Mouse (Mus musculus) embryonic stem cell, embryonic (primary cell): ENCODE measurements around the gene Txnip.

Experiments
- CTCF ChIA-PET, 4 experiments: fragments of 300-600 bp in 2 of 4; fragments of 350-600 bp in 2 of 4; sonication (Branson Sonifier 250); formaldehyde crosslinking; loops; one replicate each; lab custom pipeline; 2022; ENCODE audit warnings: inconsistent platforms in 2 of 4; lab: Charles Lee
- POLR2A ChIA-PET, 4 experiments: fragments of 300-600 bp in 2 of 4; fragments of 350-600 bp in 2 of 4; sonication (Branson Sonifier 250); formaldehyde crosslinking; loops; one replicate each; lab custom pipeline; 2022; ENCODE audit warnings: antibody characterized with exemption in 4 of 4, inconsistent platforms in 1 of 4; lab: Charles Lee

The Txnip gene

GRCm38 (mm10) chr3:96558159-96558558, 402 bp downstream of the Txnip start:
- POLR2A ChIA-PET = interaction anchor here (0.6 to 26.7 kb wide), 73 partner anchors 8 to 339 kb away, joined by 3 to 969 read pairs (median 4); partner anchors contain the start of genes Gm16253 (in 4 of the 4), Polr3gl (in 3 of the 4), Rbm8a (in 3 of the 4) and Ankrd34a (in 2 of the 4)
- CTCF ChIA-PET = interaction anchor here in 3 of 4 experiments (0.7 to 2.5 kb wide), 4 partner anchors 22 to 105 kb away, joined by 3 to 9 read pairs (median 4); no protein-coding TSS in a partner anchor

GRCm38 (mm10) chr3:96558668-96559196, 975 bp downstream of the Txnip start:
- CTCF ChIA-PET = interaction anchor here in 1 of 4 experiments (1.5 kb wide), 1 partner anchor 21 kb away, joined by 5 read pairs; no protein-coding TSS in a partner anchor
- POLR2A ChIA-PET = interaction anchor here in 3 of 4 experiments (0.6 to 26.7 kb wide), 21 partner anchors 8 to 233 kb away, joined by 3 to 969 read pairs (median 4); partner anchors contain the start of genes Gm16253 (in 3 of the 3), Polr3gl (in 2 of the 3), Ankrd34a (in 1 of the 3) and Lix1l (in 1 of the 3)

GRCm38 (mm10) chr3:96559398-96559910, 1.7 kb downstream of the Txnip start:
- ChIA-PET CTCF (interaction anchor here in 1 of 4 experiments (1.5 kb wide), 1 partner anchor 21 kb away, joined by 5 read pairs; no protein-coding TSS in a partner anchor), POLR2A (interaction anchor here in 3 of 4 experiments (0.6 to 26.7 kb wide), 18 partner anchors 9 to 116 kb away, joined by 3 to 969 read pairs (median 4); partner anchors contain the start of genes Gm16253 (in 3 of the 3), Polr3gl (in 1 of the 3) and Rbm8a (in 1 of the 3))

- ChIA-PET POLR2A (interaction anchor here in 3 of 4 experiments (0.6 to 26.7 kb wide), 28 partner anchors 10 to 136 kb away, joined by 3 to 969 read pairs (median 6); partner anchors contain the start of genes Gm16253 (in 3 of the 3), Rbm8a (in 2 of the 3), Pias3 (in 1 of the 3) and Polr3gl (in 1 of the 3)), CTCF (interaction anchor here in 2 of 4 experiments (1.1 to 2.7 kb wide), 4 partner anchors 17 to 133 kb away, joined by 3 to 24 read pairs (median 10); partner anchors contain the start of gene Gm16253 (in 1 of the 2))
These were observed 2.4 kb downstream of the Txnip start for GRCm38 (mm10) chr3:96559911-96560850.

GRCm38 (mm10) chr3:96560881-96561668, 3.3 kb downstream of the Txnip start:
- POLR2A ChIA-PET = interaction anchor here in 3 of 4 experiments (0.6 to 26.7 kb wide), 43 partner anchors 2 to 702 kb away, joined by 3 to 969 read pairs (median 6); partner anchors contain the start of genes Gm16253 (in 3 of the 3), Rbm8a (in 3 of the 3), Lix1l (in 2 of the 3) and Polr3gl (in 2 of the 3)
- CTCF ChIA-PET = interaction anchor here in 3 of 4 experiments (1.1 to 3.0 kb wide), 7 partner anchors 10 to 132 kb away, joined by 3 to 24 read pairs (median 6); partner anchors contain the start of genes Gm16253 (in 1 of the 3) and Polr3gl (in 1 of the 3)

GRCm38 (mm10) chr3:96561946-96562681, 4.4 kb downstream of the Txnip start:
- ChIA-PET POLR2A (interaction anchor here in 3 of 4 experiments (0.5 to 26.7 kb wide), 54 partner anchors 3 to 312 kb away, joined by 3 to 969 read pairs (median 4); partner anchors contain the start of genes Gm16253 (in 3 of the 3), Lix1l (in 3 of the 3), Polr3gl (in 3 of the 3) and Rbm8a (in 3 of the 3)), CTCF (interaction anchor here in 3 of 4 experiments (1.2 to 3.0 kb wide), 8 partner anchors 11 to 32 kb away, joined by 3 to 24 read pairs (median 5); partner anchors contain the start of genes Polr3gl (in 2 of the 3) and Gm16253 (in 1 of the 3))

- POLR2A ChIA-PET = interaction anchor here in 3 of 4 experiments (0.7 to 26.7 kb wide), 18 partner anchors 4 to 133 kb away, joined by 3 to 969 read pairs (median 6); partner anchors contain the start of genes Gm16253 (in 3 of the 3), Rbm8a (in 3 of the 3), Gm42957 (in 1 of the 3) and Lix1l (in 1 of the 3)
- CTCF ChIA-PET = interaction anchor here in 3 of 4 experiments (1.3 to 3.0 kb wide), 6 partner anchors 13 to 31 kb away, joined by 3 to 24 read pairs (median 8); partner anchors contain the start of gene Polr3gl (in 1 of the 3)
These were observed 5.5 kb downstream of the Txnip start for GRCm38 (mm10) chr3:96563267-96563666.

- CTCF ChIA-PET = interaction anchor here (0.7 to 3.0 kb wide), 7 partner anchors 13 to 81 kb away, joined by 3 to 15 read pairs (median 5); partner anchors contain the start of genes Gm16253 (in 2 of the 4) and Itga10 (in 1 of the 4)
- POLR2A ChIA-PET = interaction anchor here in 3 of 4 experiments (0.7 to 26.7 kb wide), 19 partner anchors 5 to 345 kb away, joined by 3 to 969 read pairs (median 6); partner anchors contain the start of genes Gm16253 (in 3 of the 3), Rbm8a (in 3 of the 3), Bola1 (in 1 of the 3) and Hist2h2ab (in 1 of the 3)
These were observed 6.3 kb downstream of the Txnip start for GRCm38 (mm10) chr3:96563911-96564632.

GRCm38 (mm10) chr3:96564633-96565032, 6.9 kb downstream of the Txnip start:
- CTCF ChIA-PET = interaction anchor here (0.6 to 2.5 kb wide), 12 partner anchors 12 to 1046 kb away, joined by 3 to 15 read pairs (median 4); partner anchors contain the start of genes Gm16253 (in 2 of the 4) and Itga10 (in 1 of the 4)
- POLR2A ChIA-PET = interaction anchor here in 3 of 4 experiments (0.5 to 26.7 kb wide), 28 partner anchors 6 to 1536 kb away, joined by 3 to 969 read pairs (median 3); partner anchors contain the start of genes Gm16253 (in 3 of the 3), Rbm8a (in 3 of the 3), Bola1 (in 1 of the 3) and Hist2h2ab (in 1 of the 3)

GRCm38 (mm10) chr3:96565105-96565504, 7.3 kb downstream of the Txnip start:
- ChIA-PET POLR2A (interaction anchor here (0.5 to 26.7 kb wide), 32 partner anchors 6 to 1774 kb away, joined by 3 to 969 read pairs (median 3); partner anchors contain the start of genes Gm16253 (in 3 of the 4), Rbm8a (in 3 of the 4), Bola1 (in 1 of the 4) and Hist2h2ab (in 1 of the 4)), CTCF (interaction anchor here (0.6 to 2.5 kb wide), 10 partner anchors 12 to 1045 kb away, joined by 3 to 15 read pairs (median 5); partner anchors contain the start of genes Gm16253 (in 2 of the 4) and Itga10 (in 1 of the 4))

- ChIA-PET CTCF (interaction anchor here in 3 of 4 experiments (0.6 to 1.3 kb wide), 3 partner anchors 14 to 27 kb away, joined by 4 to 9 read pairs (median 4); partner anchors contain the start of gene Polr3gl (in 1 of the 3)), POLR2A (interaction anchor here in 3 of 4 experiments (0.6 to 26.7 kb wide), 14 partner anchors 5 to 130 kb away, joined by 3 to 969 read pairs (median 6); partner anchors contain the start of genes Gm16253 (in 3 of the 3), Txnip (in 3 of the 3), Rbm8a (in 2 of the 3) and Pias3 (in 1 of the 3))
These were observed 9.1 kb downstream of the Txnip start for GRCm38 (mm10) chr3:96566661-96567450.

GRCm38 (mm10) chr3:96568605-96569004, 10.8 kb downstream of the Txnip start:
- CTCF ChIA-PET = interaction anchor here in 1 of 4 experiments (1.1 kb wide), 1 partner anchor 13 kb away, joined by 4 read pairs; no protein-coding TSS in a partner anchor
- POLR2A ChIA-PET = interaction anchor here in 3 of 4 experiments (1.2 to 26.7 kb wide), 7 partner anchors 3 to 155 kb away, joined by 3 to 969 read pairs (median 5); partner anchors contain the start of genes Gm16253 (in 3 of the 3) and Txnip (in 2 of the 3)
